Mouse (Mus musculus) CD4-positive, CD25-positive, alpha-beta regulatory T cell, adult 4 months (primary cell): ENCODE results near the gene Morn3. TPM values are rescaled to one million over a fixed set of nuclear protein-coding genes. Genes with fewer than 3 reads are reported as not detected.

Source experiments
- ATAC-seq: one replicate; pipeline ENCODE4 v1.8.0; 2017
- polyA plus RNA-seq, 2 experiments: library from polyadenylated mRNA; unstranded; fragments of 100-300 nt; shearing (Covaris generic); gene quantifications; one replicate each; pipeline ENCODE4 v1.2.1; 2017

The Morn3 gene
- polyA plus RNA-seq, 2 experiments from 2014 or later: 5.2 to 6.9 TPM

GRCm38 (mm10) chr5:123021438-123021837 lies 25.4 kb downstream of the Morn3 start:
- ATAC-seq: peak; percentile 75

DNA sequence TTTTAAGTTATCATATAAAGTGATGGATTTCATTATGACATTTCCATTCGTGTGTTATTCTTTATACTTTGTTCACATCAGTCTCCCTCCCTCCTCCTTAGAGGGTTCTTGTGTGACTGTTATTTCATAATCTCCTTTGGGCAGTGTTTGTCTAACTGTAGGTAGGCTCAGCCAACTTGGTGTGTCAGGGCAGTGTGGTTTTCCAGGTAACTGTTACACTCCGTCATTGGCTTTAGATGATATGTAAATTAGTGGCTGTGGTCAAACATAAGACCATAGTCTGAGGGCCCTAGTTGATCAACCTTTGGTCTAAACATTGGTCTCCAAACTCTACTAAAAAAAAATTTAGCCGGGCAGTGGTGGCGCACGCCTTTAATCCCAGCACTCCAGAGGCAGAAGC lies 26.4 kb downstream of the Morn3 start:
- no peak for ATAC-seq

GRCm38 (mm10) chr5:123019336-123020016 lies 27.3 kb downstream of the Morn3 start:
- ATAC-seq: no peak

DNA sequence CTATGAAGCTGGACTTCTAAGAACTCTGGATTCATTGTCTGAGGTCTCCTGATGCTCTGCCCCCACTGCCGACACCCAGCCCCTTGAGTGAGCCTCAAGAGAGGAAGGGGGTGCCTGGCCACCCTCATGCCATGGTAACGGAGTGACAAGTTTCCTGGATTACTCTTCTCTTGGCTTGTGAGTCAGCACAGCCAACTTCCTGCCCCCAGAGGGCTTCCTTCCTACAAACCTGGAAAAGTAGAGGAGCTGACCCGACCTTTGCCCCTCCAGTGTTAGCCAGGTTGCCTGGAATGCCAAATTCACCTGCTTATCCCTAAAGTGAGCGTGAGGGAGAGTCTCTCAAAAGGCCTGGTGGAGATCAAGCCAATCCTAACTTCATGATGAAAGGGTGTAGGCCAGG lies 29.3 kb downstream of the Morn3 start:
- ATAC-seq: no peak

- ATAC-seq: peak; percentile 59
Measured at GRCm38 (mm10) chr5:123015915-123016314, 30.9 kb downstream of the Morn3 start.

GRCm38 (mm10) chr5:123014753-123015701 lies 31.8 kb downstream of the Morn3 start, which contains the start of gene Orai1:
Gene Orai1 (plus strand): TSS chr5:123015074.
- peak; percentile 82 for ATAC-seq

- no peak for ATAC-seq
Measured at GRCm38 (mm10) chr5:123013599-123014315, 33.1 kb downstream of the Morn3 start.

GRCm38 (mm10) chr5:123011705-123012104 lies 35.1 kb downstream of the Morn3 start:
- no peak for ATAC-seq

- no peak for ATAC-seq
Measured at GRCm38 (mm10) chr5:123010806-123011205, 36.0 kb downstream of the Morn3 start.

- no peak for ATAC-seq
Measured at GRCm38 (mm10) chr5:123009873-123010272, 36.9 kb downstream of the Morn3 start.

GRCm38 (mm10) chr5:123008877-123009493 lies 37.8 kb downstream of the Morn3 start:
- no peak for ATAC-seq

- no peak for ATAC-seq
Measured at GRCm38 (mm10) chr5:123005716-123006592, 40.9 kb downstream of the Morn3 start.

DNA sequence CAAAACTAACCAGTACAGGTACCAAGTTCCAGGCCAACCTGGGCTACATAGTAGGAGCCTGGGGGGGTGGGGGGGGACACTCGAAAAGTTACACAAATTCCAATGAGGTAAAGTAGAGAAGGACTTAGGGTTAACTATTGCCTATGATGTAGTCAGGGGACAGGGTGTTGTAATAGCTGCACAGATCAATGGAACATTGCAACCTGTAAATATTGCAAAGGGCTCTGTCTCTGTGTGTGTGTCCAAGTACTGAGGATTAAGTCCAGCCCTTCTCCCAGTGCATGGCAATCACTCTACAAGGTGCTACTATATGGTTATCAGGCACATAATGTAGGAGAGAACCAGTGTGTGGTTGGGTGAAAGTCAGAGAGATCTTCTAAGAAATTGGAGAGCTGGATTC lies 45.9 kb downstream of the Morn3 start:
- ATAC-seq: no peak

DNA sequence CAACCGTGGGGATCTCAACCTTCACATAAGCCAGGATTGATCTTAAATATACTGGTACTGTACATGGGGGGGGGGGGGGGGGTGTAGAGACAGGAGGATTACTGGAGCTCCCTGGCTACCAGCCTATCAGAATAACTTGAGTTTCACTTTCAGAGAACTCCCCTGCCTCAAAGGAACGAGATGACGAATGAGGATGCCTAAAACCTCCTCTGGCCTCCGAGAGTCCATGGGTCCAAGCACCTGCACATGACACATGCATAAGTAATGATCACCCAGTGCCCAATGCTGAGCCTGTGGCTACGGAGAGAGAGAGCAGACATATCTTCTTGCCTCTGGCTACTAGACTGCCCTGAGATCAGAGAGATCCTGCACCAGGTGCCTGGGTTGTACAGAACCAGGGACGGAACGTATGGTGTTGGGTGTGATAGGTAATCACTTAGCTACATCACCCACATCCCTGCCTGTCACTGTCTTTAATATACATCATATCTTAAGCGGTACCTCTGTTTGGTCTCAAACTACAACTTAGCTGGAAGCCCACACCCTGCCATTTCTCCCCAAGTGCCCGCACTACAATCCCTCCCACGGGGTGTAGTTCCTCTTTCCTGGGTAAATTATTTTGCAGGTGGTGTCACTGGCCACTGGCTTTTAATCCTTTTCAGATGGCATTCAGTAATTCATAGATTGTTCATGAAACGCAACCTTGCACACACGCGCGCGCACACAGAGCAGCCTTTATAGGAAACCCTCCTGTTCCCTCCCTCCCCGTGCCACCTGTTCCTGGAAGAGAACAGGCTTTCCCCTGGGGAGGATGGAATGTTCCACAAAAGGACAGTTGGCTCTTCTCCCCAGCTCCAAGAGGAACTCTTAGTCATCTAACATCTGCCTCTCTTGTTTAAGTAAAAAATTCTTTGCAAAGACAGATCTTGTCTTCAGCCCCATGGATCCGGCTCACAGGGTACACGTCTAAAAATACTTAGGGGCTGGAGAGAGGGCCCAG lies 49.3 kb downstream of the Morn3 start:
- ATAC-seq: no peak

GRCm38 (mm10) chr5:122994910-122995309 lies 51.9 kb downstream of the Morn3 start:
- ATAC-seq: peak; percentile 19

DNA sequence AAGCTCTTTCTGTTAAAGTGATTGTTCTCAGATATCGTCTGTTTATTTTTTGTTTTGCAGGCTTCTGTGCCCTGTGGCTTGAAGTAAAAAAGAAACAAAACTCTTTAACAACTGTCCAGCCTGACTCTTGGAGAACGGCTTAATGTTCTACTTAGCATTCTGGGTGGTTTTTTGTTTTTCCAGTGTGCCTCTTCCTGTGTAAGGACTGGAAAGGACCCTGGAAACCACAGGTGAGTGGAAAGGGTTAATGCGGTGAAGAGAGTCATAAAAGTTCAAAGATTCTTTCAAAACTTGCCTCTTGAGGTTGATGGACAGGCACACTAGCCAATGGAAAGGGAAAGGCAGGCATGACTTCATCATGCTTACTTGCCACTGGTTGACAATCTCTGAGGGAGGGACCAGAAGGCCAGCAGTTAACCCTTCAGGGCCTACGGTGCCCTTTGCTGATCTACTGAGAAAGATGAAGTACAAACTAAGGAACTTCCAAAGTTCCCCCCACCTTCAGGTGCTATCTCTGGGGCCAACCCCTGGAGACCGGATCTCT lies 52.4 kb downstream of the Morn3 start:
- peak; percentile 74 for ATAC-seq

DNA sequence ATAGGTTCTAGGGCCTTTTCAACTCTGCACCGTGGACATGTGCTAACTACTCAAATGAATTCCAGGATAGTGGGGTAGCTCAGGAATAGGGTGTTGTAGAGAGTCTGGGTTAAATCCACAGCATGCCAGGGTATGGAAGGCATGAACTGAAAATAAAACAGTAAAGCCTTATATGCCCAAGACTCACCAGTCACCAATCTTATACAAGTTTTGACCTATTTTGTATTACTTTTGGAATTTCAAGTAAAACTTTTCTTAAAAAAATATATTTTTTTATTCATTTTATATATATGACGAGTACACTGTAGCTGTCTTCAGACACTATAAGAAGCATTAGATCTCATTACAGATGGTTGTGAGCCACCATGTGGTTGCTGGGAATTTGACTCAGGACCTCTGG lies 53.0 kb downstream of the Morn3 start:
- ATAC-seq: no peak

- no peak for ATAC-seq
Measured at GRCm38 (mm10) chr5:122991350-122992004, 55.3 kb downstream of the Morn3 start.
